Mouse (Mus musculus) kidney, postnatal 4 days (tissue): ENCODE results near the gene Dctn2.
A peak's percentile ranks its signal among the peaks of the same experiment; 100 is the strongest.

ENCODE experiments used
- DNase-seq, 2 experiments: peaks; one replicate each; pipeline ENCODE4 v3.0.0; 2021; ENCODE audit warnings: mixed read lengths in 2 of 2

Gene Dctn2

GRCm38 (mm10) chr10:127264336-127264735 is 1.8 kb upstream of the Dctn2 start:
- DNase-seq, result no peak

DNA sequence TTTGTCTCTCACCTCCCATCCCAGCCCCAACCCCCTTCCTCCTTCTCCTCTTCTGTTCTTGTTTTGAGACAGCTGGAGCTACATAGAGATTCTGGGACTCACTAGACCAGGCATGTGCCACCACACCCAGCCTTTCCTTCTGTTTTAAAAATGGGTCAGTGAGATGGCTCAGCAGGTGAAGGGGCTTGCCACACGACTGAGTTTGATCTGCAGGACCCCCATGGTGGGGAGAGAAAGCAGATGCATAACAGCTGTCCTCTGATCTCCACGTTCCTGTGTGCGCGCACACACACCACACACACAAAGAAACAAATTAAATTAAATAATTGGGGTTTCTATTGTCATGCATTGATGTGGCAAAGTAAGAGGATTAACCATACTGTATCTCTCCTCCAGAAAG is 1.2 kb upstream of the Dctn2 start:
- no peak for DNase-seq

- peak in 1 of 2 experiments; percentile 20 for DNase-seq
These were observed 449 bp upstream of the Dctn2 start for GRCm38 (mm10) chr10:127265727-127266111.

GRCm38 (mm10) chr10:127267318-127267717 is 1.1 kb downstream of the Dctn2 start:
- no peak for DNase-seq

DNA sequence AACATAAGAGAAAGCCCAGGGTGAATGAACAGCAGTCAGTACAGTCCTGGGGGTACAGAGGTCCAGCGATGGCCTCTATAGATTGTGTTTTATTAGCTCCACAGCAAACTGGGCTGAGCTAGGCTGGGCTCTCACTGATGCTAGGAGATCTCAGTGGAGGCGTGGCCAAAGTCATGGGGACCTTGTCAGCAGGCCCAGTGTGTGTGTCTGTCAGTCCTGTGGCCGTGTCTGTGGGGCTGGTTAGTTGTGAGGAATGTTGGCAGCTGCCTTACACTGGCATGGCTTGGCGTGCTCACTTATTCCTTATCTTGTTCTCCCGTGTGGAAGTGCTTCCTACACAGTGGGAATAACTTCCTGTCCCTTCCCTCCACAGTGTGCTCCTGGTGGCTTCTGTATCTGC is 2.2 kb downstream of the Dctn2 start:
- no peak for DNase-seq

GRCm38 (mm10) chr10:127269036-127269435 is 2.9 kb downstream of the Dctn2 start:
- no peak for DNase-seq

DNA sequence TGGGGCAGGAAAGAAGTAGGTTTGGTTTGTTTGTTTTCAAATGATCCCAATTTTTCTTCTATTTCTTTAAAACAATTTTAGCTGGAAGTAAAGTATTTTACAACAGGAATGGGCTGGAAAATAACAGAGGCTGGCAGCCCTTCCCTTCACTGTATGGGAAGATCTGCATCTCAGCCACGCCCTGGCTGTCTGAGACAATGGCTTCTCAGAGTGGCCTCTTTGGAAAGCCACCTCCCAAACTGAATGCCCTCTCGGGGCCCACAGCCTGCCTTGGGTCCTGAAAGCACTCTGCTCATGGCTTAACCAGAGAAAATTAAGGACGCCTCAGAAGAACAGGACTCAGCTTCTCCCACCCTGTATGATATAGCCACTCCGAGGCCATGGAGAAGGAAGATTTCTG is 3.7 kb downstream of the Dctn2 start:
- DNase-seq, result no peak

- DNase-seq, result no peak
These were observed 6.2 kb downstream of the Dctn2 start for GRCm38 (mm10) chr10:127272371-127272770.

GRCm38 (mm10) chr10:127274261-127275022 is 8.3 kb downstream of the Dctn2 start:
- no peak for DNase-seq

DNA sequence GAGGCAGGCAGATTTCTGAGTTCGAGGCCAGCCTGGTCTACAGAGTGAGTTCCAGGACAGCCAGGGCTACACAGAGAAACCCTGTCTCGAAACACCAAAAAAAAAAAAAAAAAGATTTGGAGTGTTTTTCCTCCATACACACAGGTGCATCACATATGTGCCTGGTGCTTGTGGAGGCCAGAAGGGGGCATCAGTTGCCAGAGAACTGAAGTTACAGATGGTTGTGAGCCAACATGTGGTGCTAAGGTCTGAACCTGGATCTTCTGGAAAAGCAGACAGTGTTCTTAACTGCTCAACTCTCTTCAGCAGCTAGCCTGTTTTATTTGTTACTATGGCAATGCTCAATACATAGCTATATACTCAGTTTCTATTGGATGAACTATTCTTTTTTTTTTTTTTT is 13.6 kb downstream of the Dctn2 start:
- DNase-seq, result no peak

- no peak for DNase-seq
These were observed 15.1 kb downstream of the Dctn2 start for GRCm38 (mm10) chr10:127281316-127281715.

DNA sequence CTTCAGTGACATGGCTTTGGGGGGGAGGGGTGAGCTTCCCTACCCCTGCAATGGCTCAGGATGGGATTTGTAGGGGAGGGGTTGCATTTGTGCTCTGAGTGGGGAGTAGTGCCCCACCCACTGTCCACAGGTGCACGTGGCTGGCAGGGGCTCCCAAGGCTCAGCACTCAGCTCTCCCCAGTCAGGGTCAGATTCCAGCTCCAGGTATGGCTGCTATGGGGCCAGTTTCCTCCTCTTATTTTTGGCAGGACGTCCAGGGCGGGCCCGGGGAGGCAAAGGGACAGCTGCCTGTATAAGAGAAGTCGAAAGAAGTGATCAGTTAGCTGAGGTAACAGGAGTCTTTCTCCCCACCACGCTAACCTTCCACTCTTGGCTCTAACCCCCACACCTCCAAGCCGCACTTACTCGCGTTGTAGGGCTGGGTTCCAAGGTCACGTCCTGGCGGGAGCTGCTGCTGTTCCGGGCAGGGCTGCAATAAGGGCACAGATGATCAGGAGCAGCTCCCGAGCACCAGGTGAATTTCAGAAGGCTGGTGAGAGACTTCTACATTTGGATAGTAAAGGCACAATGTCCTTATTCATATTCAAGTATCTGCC is 16.6 kb downstream of the Dctn2 start:
- no peak for DNase-seq

GRCm38 (mm10) chr10:127284105-127284622 is 18.0 kb downstream of the Dctn2 start:
- DNase-seq, result no peak

DNA sequence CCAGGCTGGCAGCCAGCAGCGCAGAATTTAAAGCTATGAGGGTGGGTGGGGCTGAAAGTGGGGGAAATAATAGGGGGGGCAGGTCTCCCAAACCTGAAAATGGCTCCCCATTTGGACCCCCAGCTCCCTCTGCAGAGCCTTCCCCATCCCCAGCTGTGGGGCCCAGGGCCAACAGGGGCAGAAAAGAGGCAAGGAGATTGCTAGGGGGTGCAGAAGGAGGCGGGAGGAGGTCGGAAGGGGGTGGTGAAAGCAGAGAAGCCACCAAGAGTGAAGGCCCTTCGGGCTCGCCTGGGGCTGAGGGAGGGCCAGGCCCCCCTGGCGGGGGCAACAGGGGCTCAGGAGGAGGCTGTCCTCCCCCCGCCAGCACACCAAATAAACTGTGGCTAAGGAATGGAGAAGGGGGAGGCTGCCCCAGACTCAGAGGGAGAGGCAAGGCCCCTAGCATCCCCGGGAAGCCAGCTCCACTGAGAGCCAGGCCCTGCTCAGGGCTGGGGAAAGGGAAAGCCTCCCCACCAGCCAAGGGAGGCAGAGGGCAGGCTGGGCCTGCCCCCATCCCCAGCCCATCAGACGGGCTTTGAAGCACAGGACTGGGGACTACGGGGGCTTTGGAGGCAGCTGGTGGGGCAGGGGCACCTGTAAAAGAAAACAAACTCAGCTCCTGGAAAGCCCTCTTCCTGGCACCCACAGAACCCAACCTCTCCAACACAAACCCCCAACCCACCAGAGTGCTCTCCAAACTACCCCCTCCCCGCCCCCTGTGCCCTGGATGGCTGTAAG is 18.7 kb downstream of the Dctn2 start:
- no peak for DNase-seq

- no peak for DNase-seq
These were observed 19.5 kb downstream of the Dctn2 start for GRCm38 (mm10) chr10:127285644-127286043.

DNA sequence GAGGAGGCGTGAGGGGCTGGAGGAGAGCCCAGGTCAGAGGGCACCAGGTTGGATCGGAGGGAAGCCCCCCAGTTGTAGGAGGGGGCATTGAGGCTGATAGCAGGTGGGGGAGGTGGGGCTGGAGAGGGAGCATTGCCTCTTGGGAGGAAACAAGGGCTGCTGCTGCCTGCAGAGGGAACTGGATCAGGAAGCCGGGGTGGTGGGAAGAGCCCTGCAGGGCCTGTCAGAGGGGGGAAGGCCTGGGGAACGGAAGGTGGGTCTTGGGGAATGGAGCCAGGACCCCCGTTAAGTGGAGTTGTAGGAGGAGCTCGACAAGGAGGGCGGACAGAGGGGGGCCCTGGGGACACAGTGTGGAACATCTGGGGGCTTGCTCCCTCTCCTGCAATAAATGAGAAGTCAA is 20.0 kb downstream of the Dctn2 start:
- no peak for DNase-seq

DNA sequence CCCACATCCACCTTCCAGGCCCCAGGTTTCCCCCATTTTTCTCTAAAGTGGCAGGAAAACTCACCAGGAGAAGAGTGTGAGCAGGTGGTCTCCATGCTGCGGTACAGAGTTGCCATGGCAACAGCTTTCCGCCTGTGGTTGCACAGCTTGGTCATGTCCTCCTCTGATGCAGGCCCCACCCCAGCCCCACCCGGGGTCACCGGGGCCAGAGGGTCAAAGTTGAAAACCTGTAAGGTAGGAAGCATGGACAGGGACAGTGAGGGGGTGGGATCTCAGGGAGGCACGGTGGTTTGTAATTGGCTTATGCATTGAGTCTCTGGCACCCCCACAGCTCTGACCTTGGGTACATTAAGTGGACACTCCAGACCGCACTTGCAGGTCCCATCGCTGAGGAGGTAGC is 20.6 kb downstream of the Dctn2 start:
- DNase-seq, result no peak

- DNase-seq, result no peak
These were observed 21.2 kb downstream of the Dctn2 start for GRCm38 (mm10) chr10:127287271-127287935.

DNA sequence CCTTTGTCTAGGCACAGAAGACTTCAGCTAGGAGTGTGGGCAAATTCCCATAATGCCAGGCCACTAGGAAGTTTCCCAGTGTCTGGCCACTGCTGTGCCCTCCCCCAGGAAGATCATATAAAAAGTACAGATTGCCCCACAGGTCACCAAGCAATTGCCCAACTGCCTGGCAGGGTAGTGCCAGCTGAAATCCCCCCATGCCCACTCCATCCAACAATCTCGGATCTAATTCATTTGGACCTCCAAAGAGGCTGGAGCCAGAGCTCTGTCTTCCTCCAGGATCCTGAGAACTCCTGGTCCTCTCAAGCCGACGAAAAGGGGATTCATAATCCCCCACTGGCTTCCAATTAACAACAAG is 21.7 kb downstream of the Dctn2 start:
- DNase-seq, result no peak

- DNase-seq, result peak; percentile 76 to 80
These were observed 22.2 kb downstream of the Dctn2 start for GRCm38 (mm10) chr10:127288328-127288799.

DNA sequence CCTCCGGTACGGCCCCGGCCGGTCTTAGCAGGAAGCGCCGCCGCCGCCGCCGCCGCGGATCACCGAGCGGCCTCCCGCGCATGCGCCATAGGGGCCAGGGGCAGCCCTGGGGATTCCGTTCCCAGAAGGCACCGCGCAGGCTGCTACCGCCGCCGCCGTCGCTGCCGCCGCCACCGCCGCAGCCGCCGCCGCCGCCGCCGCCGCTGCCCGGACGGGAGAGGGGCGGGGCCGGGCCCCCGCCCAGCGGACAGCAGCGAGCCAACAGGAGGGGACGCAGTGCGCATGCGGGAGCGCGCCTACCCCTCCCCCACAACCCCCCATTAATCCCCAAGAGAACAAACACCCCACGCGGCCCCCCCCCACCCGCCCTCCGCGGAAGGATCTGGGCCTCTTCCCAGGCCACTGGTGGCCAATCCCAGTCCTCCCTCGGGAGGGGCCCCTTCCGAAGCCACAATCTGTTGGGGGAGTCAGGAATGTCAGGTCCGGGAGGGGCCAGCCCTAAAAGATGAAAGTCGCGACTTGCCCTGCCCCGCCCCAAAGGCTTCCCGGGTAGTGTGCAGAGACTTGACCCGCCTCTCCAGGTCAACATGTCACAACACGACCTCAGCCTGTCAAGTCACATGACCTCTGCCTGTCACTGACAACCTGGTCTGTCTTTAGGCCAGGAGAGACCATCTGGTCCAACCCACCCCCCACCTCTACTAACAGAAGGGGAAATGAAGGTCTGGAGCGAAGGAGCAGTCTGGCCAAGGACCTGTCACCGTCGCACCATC is 22.8 kb downstream of the Dctn2 start, which contains the start of gene Mbd6:
Gene Mbd6, minus strand, starts transcription at position 219 of the 773 bp plus-strand sequence.
- DNase-seq, result peak; percentile 90 to 95

DNA sequence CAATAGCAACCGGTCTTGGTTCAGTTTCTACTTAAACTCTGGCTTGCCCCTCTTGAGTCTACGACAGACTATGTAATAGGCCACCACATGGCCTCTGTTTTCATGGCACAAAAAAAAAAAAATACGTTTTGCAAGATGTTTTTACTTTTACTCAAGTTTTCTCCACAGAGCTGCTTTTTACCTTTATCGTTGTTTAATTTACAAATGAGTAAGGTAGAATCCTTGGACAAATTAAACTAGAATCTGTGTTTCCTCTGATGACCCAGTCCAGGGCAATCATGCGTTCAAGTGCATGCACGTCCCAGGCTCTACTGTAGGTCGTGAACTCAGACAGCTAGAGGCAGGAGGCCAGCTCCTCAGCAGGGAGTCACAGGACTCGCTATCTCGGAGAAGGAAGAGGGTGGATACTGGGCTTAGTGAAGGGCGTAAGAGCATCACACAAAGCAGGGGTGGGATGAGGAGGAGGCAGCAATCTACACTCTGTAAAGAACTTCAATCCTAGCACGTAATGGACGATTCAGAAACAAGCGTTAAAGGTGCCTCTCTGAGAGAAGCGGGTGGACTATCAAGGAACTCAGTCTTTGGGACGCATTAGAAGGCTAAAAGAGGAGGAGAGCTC is 23.5 kb downstream of the Dctn2 start:
- DNase-seq, result peak; percentile 55 to 74
